Mouse (Mus musculus) midbrain, postnatal 0 days (tissue): ENCODE measurements around the gene Ambra1. TPM values are rescaled to one million over a fixed set of nuclear protein-coding genes. Genes with fewer than 3 reads are reported as not detected.
"Not testable (repeated sequence)": the region's sequence is repeated elsewhere in the genome, so short reads cannot be mapped to it uniquely, and the experiment has no call there.

Experiments used
- ATAC-seq: fragments of 200-750 bp; cut with Nextera tagmentation; 2 replicates; pipeline ENCODE4 v1.8.0; 2017; ENCODE audit warnings: moderate number of reproducible peaks, mild to moderate bottlenecking, moderate TSS enrichment, moderate library complexity; ENCODE audit not compliant: low FRiP score
- DNase-seq: peaks from one replicate; pipeline ENCODE4 v3.0.0-alpha.2; 2015; ENCODE audit warnings: low spot score
- H3K27ac ChIP-seq: fragments of 300-500 bp; sonication (generic); 2 replicates; pipeline ENCODE4 v1.5.1; 2014; ENCODE audit warnings: low read depth, mild to moderate bottlenecking, low read length, mixed read lengths
- H3K27me3 ChIP-seq: fragments of 300-500 bp; sonication (generic); 2 replicates; pipeline ENCODE4 v1.6.1; 2014; ENCODE audit warnings: low read length, control low read depth, mixed read lengths; ENCODE audit not compliant: insufficient read depth
- H3K36me3 ChIP-seq: fragments of 300-500 bp; sonication (generic); 2 replicates; pipeline ENCODE4 v1.6.1; 2014; ENCODE audit warnings: low read length, control low read depth, mixed read lengths; ENCODE audit not compliant: insufficient read depth
- H3K4me1 ChIP-seq: fragments of 300-500 bp; sonication (generic); 2 replicates; pipeline ENCODE4 v1.6.1; 2014; ENCODE audit warnings: mild to moderate bottlenecking, control low read depth, antibody characterized with exemption, low read length, mixed read lengths; ENCODE audit not compliant: insufficient read depth
- H3K4me2 ChIP-seq: fragments of 300-500 bp; sonication (generic); 2 replicates; pipeline ENCODE4 v1.6.1; 2014; ENCODE audit warnings: low read depth, mild to moderate bottlenecking, low read length, mixed read lengths; ENCODE audit not compliant: poor library complexity, severe bottlenecking
- H3K4me3 ChIP-seq: fragments of 300-500 bp; sonication (generic); 2 replicates; pipeline ENCODE4 v1.5.1; 2014; ENCODE audit warnings: low read depth, mild to moderate bottlenecking, low read length, moderate library complexity
- H3K9ac ChIP-seq: fragments of 300-500 bp; sonication (generic); replicated peaks from 2 replicates; pipeline ENCODE4 v1.6.1; 2014; ENCODE audit warnings: mild to moderate bottlenecking, low read length, moderate library complexity, mixed read lengths; ENCODE audit not compliant: poor library complexity, severe bottlenecking
- H3K9me3 ChIP-seq: fragments of 300-500 bp; sonication (generic); 2 replicates; pipeline ENCODE4 v1.6.1; 2016; ENCODE audit warnings: low read length, control low read depth
- CTCF ChIP-seq: IDR thresholded peaks from 2 replicates; pipeline ENCODE4 v1.5.1; 2016; ENCODE audit warnings: antibody characterized with exemption, mild to moderate bottlenecking
- WGBS: fragments of 180-500 bp; shearing (Covaris S2); extraction: QIAGEN DNeasy Blood & Tissue Kit; methylation state at CpG from one replicate; pipeline ENCODE4 v1.1.7; 2014; 5-methylcytosine and 5-hydroxymethylcytosine counted together
- polyA plus RNA-seq: library from polyadenylated mRNA; unstranded; fragments of >200 nt; fragmentation: Nextera tagmentation; extraction: Ambion mirVana; gene quantifications from 2 replicates; pipeline ENCODE4 v1.2.1, GENCODE M21; 2015
- total RNA-seq: library from RNA; depleted of rRNA; stranded (reverse); fragments of >200 nt; gene quantifications from 2 replicates; pipeline ENCODE4 v1.2.3, GENCODE M21; 2014

Ambra1 gene
- total and polyA plus RNA-seq, 2 experiments from 2014 or later = 19.3 to 59.5 TPM

- no peak for TF ChIP-seq CTCF
- peak overlapping the region; percentile 80 for H3K4me2 ChIP-seq
- peak overlapping the region; percentile 81 for H3K9ac ChIP-seq
- peak overlapping the region; percentile 74 for H3K27ac ChIP-seq
- DNase-seq (no peak), ATAC-seq (no peak)
- H3K4me1 ChIP-seq = peaks cover 4% of the 10 kb centered on the region; the same call in 1 of the 2 replicates
- no peaks in the 10 kb centered on the region for H3K27me3 ChIP-seq
- H3K36me3 ChIP-seq = no peaks in the 10 kb centered on the region
- 6% methylated on average over 8 of the region's 8 CpGs for WGBS
- no peaks in the 10 kb centered on the region for H3K9me3 ChIP-seq
- H3K4me3 ChIP-seq = peak overlapping the region; percentile 89
Observed at GRCm38 (mm10) chr2:91711256-91711925, 18.5 kb upstream of the Ambra1 start.

GRCm38 (mm10) chr2:91714921-91715320, 15.0 kb upstream of the Ambra1 start:
- Histone ChIP-seq H3K9ac (no peak overlapping the region), H3K9me3 (no peaks in the 10 kb centered on the region), H3K27me3 (no peaks in the 10 kb centered on the region), H3K36me3 (peaks cover 7% of the 10 kb centered on the region; the same call in 1 of the 2 replicates), H3K4me1 (no peaks in the 10 kb centered on the region; the same call in 1 of the 2 replicates), H3K27ac (no peak overlapping the region), H3K4me2 (no peak overlapping the region), H3K4me3 (no peak overlapping the region)
- ATAC-seq (no peak), DNase-seq (no peak)
- WGBS = 46% methylated on average over 1 of the region's 1 CpGs
- TF ChIP-seq CTCF = no peak

GRCm38 (mm10) chr2:91718276-91718675, 11.7 kb upstream of the Ambra1 start:
- no peak overlapping the region for H3K4me2 ChIP-seq
- no peaks in the 10 kb centered on the region for H3K27me3 ChIP-seq
- no peak overlapping the region for H3K9ac ChIP-seq
- H3K9me3 ChIP-seq = no peaks in the 10 kb centered on the region
- H3K4me1 ChIP-seq = no peaks in the 10 kb centered on the region
- H3K27ac ChIP-seq = no peak overlapping the region
- DNase-seq (no peak), ATAC-seq (no peak)
- peaks cover 10% of the 10 kb centered on the region for H3K36me3 ChIP-seq
- no peak for TF ChIP-seq CTCF
- 80% methylated on average over 6 of the region's 6 CpGs for WGBS
- no peak overlapping the region for H3K4me3 ChIP-seq

GRCm38 (mm10) chr2:91723382-91723781, 6.6 kb upstream of the Ambra1 start:
- no peak for TF ChIP-seq CTCF
- H3K36me3 ChIP-seq = peaks cover 10% of the 10 kb centered on the region
- no peak for DNase-seq
- no peak overlapping the region for H3K4me3 ChIP-seq
- ATAC-seq = no peak
- WGBS = 78% methylated on average over 4 of the region's 4 CpGs
- H3K4me1 ChIP-seq = no peaks in the 10 kb centered on the region
- H3K27me3 ChIP-seq = no peaks in the 10 kb centered on the region
- H3K9me3 ChIP-seq = no peaks in the 10 kb centered on the region
- no peak overlapping the region for H3K9ac ChIP-seq
- no peak overlapping the region for H3K4me2 ChIP-seq
- H3K27ac ChIP-seq = no peak overlapping the region

GRCm38 (mm10) chr2:91723951-91724350, 6.0 kb upstream of the Ambra1 start:
- TF ChIP-seq CTCF = no peak
- H3K36me3 ChIP-seq = peaks cover 8% of the 10 kb centered on the region
- H3K27me3 ChIP-seq = no peaks in the 10 kb centered on the region
- H3K27ac ChIP-seq = no peak overlapping the region
- no peak for DNase-seq
- ATAC-seq = no peak
- no peak overlapping the region for H3K9ac ChIP-seq
- H3K9me3 ChIP-seq = no peaks in the 10 kb centered on the region
- no peak overlapping the region for H3K4me3 ChIP-seq
- H3K4me2 ChIP-seq = no peak overlapping the region
- no peaks in the 10 kb centered on the region for H3K4me1 ChIP-seq

- Histone ChIP-seq H3K9ac (no peak overlapping the region), H3K27me3 (no peaks in the 10 kb centered on the region), H3K9me3 (no peaks in the 10 kb centered on the region), H3K36me3 (peaks cover 3% of the 10 kb centered on the region), H3K27ac (no peak overlapping the region), H3K4me3 (no peak overlapping the region), H3K4me2 (no peak overlapping the region), H3K4me1 (no peaks in the 10 kb centered on the region)
- WGBS = 69% methylated on average over 2 of the region's 2 CpGs
- ATAC-seq = no peak
- no peak for DNase-seq
- TF ChIP-seq CTCF = no peak
Observed at GRCm38 (mm10) chr2:91724716-91725115, 5.2 kb upstream of the Ambra1 start.

GRCm38 (mm10) chr2:91725476-91725875, 4.5 kb upstream of the Ambra1 start:
- H3K4me1 ChIP-seq, H3K9ac ChIP-seq: not testable (repeated sequence)
- WGBS = 53% methylated on average over 4 of the region's 4 CpGs

More at GRCm38 (mm10) chr2:91725476-91725875, 4.5 kb upstream of the Ambra1 start:
- not testable (repeated sequence) for H3K27me3 ChIP-seq, DNase-seq, H3K4me3 ChIP-seq, H3K4me2 ChIP-seq, H3K36me3 ChIP-seq, H3K27ac ChIP-seq, H3K9me3 ChIP-seq, ATAC-seq
